In genomic region chr5:121106913-121107312, GRCm38 (mm10) we compare ENCODE assay signal across 1 mouse cellular context.
A peak's percentile ranks its signal among the peaks of the same experiment; 100 is the strongest.
TF ChIP-seq lines count a peak whose summit lies in the region.

No protein-coding gene starts in this region.

TF ChIP-seq in CH12.LX, 34 proteins besides CTCF, POLR2A, EP300 and RAD21 (continued from another document):
- TF ChIP-seq E2F4 (IDR thresholded peaks at IDR 0.05; ENCODE audit: insufficient replicate concordance, low read depth, low read length) (no peak), GABPA (IDR thresholded peaks at IDR 0.05; ENCODE audit: insufficient replicate concordance, low read depth, low read length) (no peak), MAZ (IDR thresholded peaks at IDR 0.05; ENCODE audit: low read depth, low read length) (no peak), MEF2A (IDR thresholded peaks at IDR 0.05; ENCODE audit: borderline replicate concordance, low read depth, low read length) (peak; percentile 95), USF1 (IDR thresholded peaks at IDR 0.05; ENCODE audit: low read depth, low read length) (no peak), PAX5 (IDR thresholded peaks at IDR 0.05; ENCODE audit: low read length) (no peak), RCOR1 (conservative IDR thresholded peaks at IDR 0.05; ENCODE audit: low read depth, low read length) (peak; percentile 93), MAX (IDR thresholded peaks at IDR 0.05; ENCODE audit: low read length) (peak; percentile 95), USF2 (conservative IDR thresholded peaks at IDR 0.05; ENCODE audit: low read depth, low read length) (no peak), CHD2 (IDR thresholded peaks at IDR 0.05; ENCODE audit: low read length) (peak; percentile 66; the same call in 1 of the 2 replicates), ZC3H11A (IDR thresholded peaks at IDR 0.05; ENCODE audit: low read depth, low read length) (no peak), KAT2A (IDR thresholded peaks at IDR 0.05; ENCODE audit: insufficient replicate concordance, low read length) (no peak), MXI1 (IDR thresholded peaks at IDR 0.05; ENCODE audit: low read depth, low read length) (peak; percentile 82), ZKSCAN1 (IDR thresholded peaks at IDR 0.05; ENCODE audit: borderline replicate concordance, low read depth, low read length) (no peak), TCF12 (IDR thresholded peaks at IDR 0.05; ENCODE audit: low read depth, low read length) (peak; percentile 80)
